Mouse (Mus musculus) heart, adult 9 months (tissue): ENCODE data around the gene Rcl1.

Experiments used
- DNase-seq, 2 experiments: peaks; one replicate each; pipeline ENCODE4 v3.0.0; 2022; ENCODE audit warnings: low spot score in 2 of 2

The Rcl1 gene

DNA sequence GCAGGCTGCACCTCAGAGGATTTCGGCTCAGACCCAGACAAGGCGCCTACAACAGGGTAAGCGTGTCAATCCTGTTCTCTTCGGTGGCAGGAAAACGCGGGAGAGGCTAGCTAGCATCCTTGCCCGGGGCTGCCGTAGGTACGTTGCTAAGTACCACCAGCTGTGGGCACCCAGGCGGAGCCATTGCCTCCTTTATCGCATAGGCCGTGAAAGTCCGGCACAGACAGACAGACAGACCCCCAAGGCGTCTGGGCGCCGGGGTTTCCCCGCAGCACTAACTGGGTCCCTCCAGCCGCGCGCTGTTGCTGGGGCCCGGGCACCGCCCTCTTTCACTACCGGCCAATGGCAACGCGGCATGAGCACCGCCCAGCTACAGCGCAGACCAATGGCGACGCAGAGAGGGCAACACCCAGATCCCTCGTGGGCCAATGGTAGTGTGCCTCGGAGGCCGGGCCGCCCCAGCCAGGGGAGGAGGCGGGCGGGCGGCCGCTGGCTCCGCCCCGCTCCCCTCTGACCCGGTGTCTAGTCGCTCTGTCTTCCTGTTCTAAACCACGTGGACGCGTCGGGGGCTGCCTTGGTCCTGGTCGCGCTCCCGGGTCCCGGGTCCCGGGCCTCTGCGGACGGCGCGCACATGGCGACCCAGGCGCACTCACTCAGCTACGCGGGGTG lies at the start of gene Rcl1:
Gene Rcl1, plus strand, starts transcription at position 502 of the 669 bp plus-strand sequence.
- DNase-seq, result peak; percentile 95 to 97

DNA sequence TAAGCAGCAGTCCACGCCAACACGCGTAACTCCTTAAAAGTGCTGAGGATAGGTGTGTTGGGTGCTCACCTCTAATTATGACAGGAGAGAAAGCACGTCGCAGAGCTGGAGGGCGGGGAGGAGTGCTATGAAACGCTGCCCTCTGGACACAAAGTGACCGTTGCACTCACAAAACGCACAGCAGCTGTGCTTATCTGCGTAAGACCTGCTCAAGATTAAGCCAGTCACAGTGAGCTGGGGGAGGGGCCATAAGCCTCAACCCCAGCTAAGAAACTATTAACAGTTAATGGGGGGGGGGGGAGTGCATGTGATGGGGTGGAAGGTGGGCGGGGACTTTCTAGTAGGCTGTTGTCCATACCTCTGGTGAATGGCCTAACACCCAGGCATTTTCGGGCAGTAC lies 48.4 kb upstream of the Rcl1 start:
- DNase-seq, result no peak

DNA sequence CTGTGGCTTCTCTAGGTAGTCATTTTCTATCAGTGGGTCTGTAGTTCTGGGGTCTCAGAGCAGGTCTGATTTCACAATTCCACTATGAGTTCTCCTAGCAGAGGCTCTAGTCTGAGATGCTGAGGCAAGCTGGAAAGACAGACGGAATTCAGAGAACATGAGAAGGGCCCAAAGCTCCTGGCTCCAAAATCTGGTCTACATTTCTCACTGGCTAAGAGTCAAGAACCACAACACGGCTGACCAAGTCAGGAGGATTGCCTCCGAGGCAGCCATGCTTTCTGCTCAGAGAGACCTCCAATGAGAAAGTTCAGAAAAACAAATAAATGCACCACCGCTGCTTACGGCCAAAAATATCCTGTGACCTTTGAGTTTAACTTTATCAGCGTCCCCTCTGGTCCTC lies 46.6 kb upstream of the Rcl1 start:
- DNase-seq, result no peak

DNA sequence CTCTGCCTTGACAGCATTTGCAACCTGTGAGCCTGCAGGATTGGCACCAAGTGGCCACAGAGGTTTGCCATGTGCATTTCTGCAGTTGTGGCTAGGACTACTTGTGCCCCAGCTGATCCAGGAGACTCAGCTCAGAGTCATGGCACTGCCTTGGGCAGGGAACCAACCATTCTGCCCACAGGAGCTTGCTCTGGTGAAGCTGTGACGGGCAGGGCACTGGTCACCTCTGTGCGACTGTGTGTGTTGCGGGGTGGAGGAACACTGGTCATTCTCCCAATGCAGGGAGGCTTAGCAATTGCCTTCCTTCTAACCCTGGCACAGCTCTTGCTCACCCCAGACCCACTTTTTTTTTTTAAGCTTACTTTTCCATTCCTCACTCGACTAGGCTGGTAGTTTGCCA lies 45.7 kb upstream of the Rcl1 start:
- DNase-seq, result no peak

DNA sequence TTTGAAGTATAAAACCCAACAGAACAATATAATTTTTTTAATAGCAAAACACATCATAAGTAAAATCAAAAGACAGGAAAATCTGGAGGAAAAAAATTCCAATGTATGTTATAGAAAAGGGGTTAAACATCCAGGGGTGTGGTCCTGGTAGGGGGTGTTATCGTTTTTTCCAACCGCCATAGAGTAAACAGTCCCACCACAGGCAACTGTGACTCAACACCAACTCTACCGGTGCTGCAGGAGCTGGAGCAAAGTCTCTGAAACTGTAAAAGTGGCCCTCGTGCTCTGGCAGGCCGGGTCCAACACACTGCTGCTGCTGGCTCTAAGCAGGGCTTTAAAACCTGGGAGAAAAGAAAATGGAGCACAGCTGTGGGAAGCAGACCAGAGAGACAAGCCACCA lies 42.4 kb upstream of the Rcl1 start:
- no peak for DNase-seq

DNA sequence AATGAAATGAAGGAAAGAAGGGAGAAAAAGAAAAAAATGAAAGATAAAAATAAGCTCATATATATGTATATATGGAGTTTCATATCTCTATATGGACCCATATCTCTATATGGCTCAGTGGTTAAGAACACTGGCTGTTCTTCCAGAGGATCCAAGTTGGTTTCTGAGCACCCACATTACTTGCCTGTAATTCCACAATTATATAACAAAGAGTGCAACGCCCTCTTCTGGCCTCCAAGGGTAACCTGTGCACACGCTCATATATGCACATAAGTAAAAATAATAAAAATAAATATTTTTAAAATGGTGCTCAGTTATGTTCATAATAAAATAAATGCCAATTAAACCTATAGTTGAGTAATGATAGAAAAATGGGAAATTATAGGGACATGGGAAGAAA lies 41.5 kb upstream of the Rcl1 start:
- DNase-seq, result no peak

DNA sequence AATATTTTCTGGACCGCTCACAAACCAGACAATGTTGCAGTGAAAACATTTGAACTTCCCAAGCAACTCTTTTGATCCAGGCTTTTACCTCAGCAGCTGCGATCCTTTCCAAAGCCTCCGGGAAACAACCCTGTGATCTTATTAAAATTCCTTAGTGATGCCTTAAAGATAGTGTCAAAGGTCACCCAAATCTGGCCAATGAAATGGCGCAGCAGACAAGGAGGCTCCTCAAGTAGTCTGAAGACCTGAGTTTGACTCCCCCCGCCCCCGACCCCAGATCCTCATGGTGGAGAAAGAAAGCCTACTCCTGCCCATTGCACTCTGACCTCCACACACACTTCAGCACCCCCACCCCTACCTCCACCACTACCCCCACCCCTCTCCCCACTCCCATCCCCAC lies 40.9 kb upstream of the Rcl1 start:
- no peak for DNase-seq

DNA sequence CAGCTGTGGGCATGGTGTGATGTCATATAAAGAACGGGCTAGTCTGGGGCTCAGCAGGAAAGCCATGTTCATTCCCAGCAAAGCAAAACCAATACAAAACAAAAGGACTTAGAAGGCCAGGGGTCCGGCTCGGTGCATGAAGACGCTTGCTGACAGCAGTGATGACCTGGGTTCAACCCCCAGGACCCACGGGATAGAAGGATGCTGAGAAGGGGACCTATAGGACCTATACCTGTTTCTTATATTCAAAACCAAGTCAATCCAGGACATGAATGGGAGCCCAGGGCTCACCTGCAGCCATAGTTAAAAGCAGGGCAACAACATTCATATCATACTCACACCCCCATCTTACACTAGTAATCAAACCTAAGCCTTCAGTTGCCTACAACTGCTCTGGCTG lies 38.2 kb upstream of the Rcl1 start:
- DNase-seq, result no peak

DNA sequence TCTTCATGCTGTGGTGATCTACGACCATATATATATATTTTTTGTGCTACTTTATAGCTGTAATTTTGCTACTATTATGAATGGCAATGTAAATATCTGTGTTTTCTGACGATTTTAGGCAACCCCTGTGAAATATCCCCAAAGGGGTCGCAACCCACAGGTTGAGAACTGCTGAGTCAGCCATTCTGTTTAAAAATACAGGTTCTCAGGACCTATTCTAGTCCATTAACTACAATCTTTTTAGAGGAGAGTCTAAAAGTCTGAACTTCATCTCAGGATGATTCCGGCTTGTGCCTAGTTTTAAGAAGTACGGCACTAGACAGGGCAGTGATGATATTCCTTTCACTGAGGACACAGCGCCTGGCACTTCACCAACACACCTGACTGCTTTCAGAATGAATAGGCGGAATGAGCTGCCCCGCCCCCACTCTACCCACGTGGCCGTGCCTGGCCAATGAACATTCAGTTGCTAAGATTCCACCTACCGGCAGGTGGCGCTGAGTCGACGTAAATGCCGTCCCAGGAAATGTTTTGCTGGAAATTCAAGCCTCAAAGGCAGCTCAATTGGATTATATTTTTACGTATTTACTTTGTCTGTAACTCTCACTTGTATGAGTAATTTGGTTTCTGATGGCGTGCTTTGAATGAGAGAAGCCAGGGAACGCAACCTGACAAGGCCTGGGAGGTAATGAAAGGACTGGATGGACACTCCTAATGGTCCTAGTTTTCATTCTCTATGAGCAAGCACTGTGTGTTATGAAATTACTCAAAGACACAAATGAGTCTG lies 37.4 kb upstream of the Rcl1 start:
- peak; percentile 86 to 92 for DNase-seq

DNA sequence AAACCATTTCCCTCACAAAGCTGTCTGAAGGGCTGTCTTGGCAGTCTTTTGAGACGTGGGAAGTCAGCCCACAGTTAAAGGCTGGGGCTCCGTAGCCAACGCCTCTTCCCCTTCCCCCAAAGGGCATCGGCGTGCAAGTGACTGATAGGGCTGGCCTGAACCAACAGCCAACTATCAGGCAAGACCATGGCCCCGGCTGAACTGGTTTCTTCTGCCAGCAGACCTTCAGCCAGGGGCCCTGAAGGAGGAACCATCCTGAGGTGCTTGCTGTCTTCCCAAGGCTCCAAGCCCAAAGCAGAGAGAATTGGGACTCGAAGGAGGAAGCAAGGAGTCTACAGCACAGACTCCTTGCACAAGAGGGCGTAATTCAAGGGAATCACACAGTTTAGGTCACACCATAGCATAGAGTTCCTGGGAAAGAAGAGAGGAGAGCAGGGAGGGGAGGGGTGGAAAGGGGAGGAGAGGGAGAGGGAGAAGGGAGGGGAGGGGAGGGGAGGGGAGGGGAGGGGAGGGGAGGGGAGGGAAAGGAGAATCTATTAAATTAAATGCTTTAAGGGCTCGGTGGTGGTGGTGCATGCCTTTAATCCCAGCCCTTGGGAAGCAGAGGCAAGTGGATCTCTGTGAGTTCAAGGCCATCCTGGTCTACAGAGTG lies 36.6 kb upstream of the Rcl1 start:
- peak; percentile 69 to 70 for DNase-seq

DNA sequence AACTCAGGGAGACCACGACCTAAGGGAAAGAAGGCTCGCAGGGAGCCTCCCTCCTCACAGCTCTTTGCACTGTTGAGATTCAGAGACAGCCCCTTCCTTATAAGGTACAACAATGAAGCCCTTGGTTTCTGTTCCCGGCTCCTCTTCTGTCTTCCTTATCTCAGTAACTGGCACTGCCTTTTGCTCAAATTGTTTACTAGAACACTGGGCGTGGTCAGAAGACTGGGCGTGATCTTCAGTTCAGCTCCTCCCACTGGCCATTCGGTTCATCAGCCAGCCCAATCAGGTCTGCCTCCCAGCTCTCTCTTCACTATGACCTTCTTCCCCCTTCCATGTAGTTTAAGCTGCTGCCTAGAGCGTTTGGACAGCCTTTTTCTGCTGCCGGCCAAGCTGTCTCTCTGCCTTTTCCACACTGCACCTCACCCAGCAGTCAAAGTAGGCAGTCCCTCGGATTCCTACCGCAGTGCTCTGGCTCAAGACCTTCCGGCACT lies 34.1 kb upstream of the Rcl1 start:
- DNase-seq, result peak; percentile 90 to 92

DNA sequence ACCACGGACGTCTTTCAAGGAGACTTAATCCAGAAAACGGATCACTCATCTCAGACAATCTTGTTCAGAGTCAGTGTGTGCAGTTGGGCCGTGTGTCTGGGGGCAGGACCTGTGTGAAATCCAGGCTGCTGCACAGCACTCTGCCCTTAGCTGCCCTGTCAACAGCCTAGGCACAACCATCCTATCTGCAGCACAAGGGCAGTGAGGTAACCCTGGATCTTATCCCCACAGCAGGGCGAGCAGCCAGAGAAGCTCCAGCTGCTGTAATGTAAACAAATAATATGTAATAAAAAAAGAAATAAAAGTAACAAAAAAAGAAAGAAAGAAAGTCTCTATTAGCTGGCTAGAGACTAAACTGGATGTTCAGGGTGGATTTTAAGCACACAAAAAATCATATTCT lies 32.0 kb upstream of the Rcl1 start:
- DNase-seq, result no peak

DNA sequence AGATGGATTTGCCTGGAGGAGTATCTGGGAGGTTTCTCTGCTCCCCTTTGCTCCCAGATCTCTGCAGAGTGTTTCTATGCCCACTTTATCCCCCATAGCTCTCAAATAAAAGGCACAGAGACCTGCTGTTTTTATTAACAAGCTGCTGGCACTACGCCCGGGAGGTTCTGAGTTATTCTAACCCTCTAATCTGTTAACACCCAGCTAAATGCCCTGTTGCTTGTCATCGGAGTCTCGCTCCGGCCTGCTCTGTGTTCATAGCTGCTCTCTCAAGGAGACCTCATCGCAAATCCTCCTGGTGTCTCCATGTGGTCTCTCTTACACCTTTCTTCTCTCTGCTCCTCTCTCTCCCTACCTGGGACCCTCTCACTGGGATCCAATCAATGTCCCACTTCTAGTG lies 26.4 kb upstream of the Rcl1 start:
- DNase-seq, result peak in 1 of 2 experiments; percentile 46

DNA sequence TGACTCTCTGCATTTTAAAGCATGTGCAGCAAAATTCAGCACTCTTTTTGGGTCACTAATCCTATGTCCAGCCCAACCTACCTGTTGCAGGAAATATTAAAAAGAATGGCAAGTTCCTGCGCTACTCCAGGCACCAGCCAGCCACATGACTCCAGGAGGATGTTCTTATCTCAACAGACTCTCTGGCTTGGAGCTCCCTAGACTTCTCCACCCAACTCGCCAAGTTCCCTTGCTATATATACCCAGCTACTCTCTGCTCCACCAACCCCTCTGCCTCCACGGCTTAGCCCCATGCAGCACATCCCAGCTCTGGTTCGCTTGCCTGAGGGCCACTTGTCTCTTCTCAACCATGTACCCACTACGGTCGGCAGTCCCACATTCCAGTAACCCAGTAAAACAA lies 12.5 kb upstream of the Rcl1 start:
- DNase-seq, result no peak

DNA sequence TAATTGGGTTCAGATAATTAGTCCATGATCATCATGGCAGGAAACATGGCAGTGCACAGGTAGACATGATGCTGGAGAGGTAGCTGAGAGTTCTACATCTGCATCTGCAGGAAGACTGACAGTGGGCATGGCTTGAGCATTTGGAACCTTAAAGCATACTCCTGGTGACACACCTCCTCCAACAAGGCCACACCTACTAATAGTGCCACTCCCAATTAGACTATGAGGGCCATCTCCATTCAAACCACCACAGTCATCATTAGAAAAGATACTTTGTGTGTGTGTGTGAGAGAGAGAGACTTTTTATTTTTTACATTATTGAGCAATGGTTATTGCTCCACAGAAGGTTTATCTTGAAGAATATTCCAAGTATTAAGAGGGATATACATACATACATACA lies 9.0 kb upstream of the Rcl1 start:
- no peak for DNase-seq

DNA sequence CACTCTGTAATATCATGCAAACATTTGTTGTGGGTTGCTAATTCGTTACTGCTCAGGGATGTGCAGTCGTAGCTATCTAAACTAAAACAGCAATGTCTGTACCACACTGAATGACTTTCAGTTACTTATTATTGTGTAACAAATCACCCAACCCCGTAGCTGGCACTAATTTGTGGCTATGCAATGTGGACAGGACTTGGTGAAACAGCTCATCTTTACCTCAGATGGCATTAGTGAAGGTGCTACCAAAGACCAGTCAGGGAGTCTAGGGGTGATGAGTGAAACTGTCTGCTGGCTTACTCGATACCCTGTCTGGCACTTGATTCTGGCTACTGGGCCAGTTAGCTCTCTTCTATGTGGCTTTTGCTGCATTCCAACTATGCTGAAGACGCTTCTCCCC lies 2.1 kb upstream of the Rcl1 start:
- no peak for DNase-seq

DNA sequence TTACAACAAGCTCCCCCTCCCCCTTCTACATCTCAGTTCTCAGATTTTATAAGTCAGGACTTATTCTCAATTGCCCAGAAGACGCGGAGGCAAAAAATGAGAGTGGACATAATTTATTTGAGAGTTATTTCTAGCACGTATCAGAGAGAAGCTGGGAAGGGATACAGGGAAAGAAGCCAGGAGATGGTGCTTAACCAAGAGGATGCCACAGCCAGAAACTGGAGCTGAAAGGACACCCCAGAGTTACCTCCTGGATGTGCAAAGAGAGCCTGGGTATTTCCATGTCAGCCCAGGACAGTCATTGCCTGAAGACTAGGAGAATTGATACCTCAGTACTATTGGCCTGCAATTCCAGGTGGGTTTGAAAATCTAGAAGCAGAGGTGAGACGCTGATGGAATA lies 1.6 kb upstream of the Rcl1 start:
- no peak for DNase-seq

DNA sequence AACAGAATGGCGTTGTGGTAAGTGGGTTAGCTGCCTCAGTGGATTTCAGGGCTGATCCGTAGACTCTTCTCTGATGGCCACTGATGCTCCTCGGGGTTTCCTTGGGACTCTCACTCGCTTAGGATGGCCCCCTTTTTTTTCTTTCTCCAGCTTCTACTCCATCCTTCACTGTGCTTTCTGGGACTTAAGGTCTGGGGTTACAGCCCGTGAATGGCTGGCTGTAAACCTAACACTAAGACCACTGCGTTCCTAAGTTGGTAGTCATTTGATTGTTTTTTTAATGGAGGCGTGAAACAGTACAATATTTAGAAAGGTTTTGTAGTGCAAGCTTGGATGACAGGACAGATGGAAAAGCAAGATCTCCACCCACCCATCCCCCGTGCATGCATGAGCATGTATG lies 914 bp upstream of the Rcl1 start:
- no peak for DNase-seq

DNA sequence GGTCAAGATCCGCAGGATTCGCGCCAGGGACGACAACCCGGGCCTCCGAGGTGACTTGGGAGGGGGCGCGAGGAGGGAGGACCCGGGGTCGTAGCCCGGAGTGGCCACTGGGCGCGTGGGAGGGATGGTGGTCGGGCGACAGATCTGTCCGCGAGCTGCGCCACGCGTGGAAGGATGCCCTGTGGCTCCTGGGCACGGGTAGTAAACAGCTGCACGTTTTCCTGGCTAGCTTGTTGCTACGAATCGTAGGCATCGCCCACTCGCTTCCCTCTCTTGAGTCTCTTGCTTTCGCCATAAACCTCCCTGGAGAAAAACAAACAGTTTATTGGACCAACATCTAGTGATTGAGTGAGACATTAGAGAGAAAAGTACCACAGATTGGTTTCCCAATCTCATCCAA lies 416 bp downstream of the Rcl1 start:
- no peak for DNase-seq

DNA sequence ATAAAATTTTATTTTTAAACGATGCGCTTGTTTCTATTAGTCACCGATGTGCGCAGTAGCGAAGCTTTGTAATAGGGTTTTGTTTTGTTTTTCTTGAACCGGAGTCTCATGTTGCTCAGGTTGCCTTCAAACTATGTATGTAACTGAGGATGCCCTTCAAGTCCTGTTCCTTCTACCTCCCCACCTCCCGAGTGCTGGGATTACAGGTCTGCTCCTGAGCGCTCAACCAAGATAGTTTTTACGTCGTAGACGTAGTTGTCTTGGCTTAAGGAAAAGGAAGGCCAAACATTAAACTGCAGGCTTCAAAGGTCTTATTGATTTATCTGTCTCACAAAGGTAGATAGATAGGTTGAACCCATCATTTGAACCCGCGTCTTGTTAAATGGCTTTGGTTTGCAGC lies 923 bp downstream of the Rcl1 start:
- no peak for DNase-seq

DNA sequence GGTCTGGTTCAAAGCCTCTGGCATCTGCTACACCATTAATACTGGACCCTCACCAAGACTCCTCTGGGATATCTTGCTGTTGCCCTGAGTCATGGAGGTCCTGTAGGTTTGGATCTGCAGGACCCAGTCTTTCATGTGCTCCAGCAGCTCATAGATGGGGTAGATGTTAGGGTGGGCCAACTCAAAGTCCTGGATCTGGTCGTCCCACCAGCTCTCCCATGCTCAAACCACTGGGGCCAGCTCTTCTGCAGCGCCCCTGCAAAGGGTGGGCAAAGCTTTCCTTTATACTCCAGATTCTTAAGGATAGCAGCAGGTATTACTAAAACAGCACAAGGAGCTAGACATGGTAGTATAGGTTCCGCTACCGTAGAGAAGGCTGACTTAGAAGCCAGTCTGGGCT lies 4.6 kb downstream of the Rcl1 start:
- DNase-seq, result no peak

DNA sequence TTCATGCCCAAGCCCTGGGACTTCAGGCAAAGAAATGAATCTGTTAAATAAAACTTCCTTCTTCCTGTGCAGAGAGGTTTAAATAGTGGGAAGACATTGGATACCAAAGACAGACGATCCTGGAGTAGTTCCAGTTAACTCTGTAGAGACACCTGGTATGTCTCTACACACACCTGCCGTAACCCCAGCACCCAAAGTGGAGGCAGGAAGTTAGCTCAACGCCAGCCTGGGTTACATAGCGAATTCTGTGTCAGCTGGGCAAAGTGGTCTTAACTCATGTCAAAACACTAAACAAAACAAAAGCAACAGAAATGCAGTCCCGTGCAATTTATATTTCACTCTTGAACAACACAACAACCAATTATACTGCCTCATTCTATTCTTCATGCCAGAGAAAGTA lies 5.1 kb downstream of the Rcl1 start:
- no peak for DNase-seq

DNA sequence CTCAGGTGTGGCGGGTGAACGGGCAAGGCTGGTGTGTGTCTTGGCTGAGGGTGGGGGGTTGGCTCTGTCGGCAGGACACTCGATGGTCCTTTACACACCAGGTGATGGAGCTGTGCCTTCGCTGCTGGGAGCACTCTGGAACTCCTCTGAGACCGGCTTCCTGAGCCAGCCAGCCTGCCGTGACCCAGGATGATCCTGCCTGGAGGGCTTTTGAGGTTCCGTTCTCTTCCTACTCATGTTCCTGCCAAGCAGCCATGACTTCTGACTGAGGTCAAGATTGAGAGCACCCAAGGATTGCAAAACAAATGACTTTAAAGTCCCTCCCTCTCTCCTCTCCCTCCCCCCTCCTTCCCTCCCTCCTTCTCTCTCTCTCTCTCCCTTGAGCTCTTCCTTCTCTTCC lies 11.5 kb downstream of the Rcl1 start:
- peak; percentile 78 for DNase-seq
